Mouse (Mus musculus) heart, embryonic 10.5 days (tissue): ENCODE results near the gene Fblim1. TPM values are rescaled to one million over a fixed set of nuclear protein-coding genes. Genes with fewer than 3 reads are reported as not detected.

Experiments used
- DNase-seq: peaks from one replicate; pipeline ENCODE4 v3.0.0-alpha.2; 2017; ENCODE audit warnings: low spot score
- H3K27ac ChIP-seq: fragments of 300-500 bp; sonication (generic); 2 replicates; pipeline ENCODE4 v1.5.1; 2016; ENCODE audit warnings: mild to moderate bottlenecking
- H3K27me3 ChIP-seq: fragments of 300-500 bp; sonication (generic); 2 replicates; pipeline ENCODE4 v1.6.1; 2016; ENCODE audit warnings: mild to moderate bottlenecking; ENCODE audit not compliant: poor library complexity, insufficient read depth, severe bottlenecking
- H3K36me3 ChIP-seq: fragments of 300-500 bp; sonication (generic); 2 replicates; pipeline ENCODE4 v1.6.1; 2016; ENCODE audit warnings: mild to moderate bottlenecking, moderate library complexity
- H3K4me1 ChIP-seq: fragments of 300-500 bp; sonication (generic); 2 replicates; pipeline ENCODE4 v1.6.1; 2016; ENCODE audit warnings: mild to moderate bottlenecking
- H3K4me3 ChIP-seq: fragments of 300-500 bp; sonication (generic); 2 replicates; pipeline ENCODE4 v1.5.1; 2016; ENCODE audit warnings: mild to moderate bottlenecking, moderate library complexity
- H3K9me3 ChIP-seq: fragments of 300-500 bp; sonication (generic); 2 replicates; pipeline ENCODE4 v1.6.1; 2016; ENCODE audit warnings: mild to moderate bottlenecking, moderate library complexity
- WGBS: fragments of 180-500 bp; shearing (Covaris S2); methylation state at CpG from one replicate; pipeline ENCODE4 v1.1.7; 2016; 5-methylcytosine and 5-hydroxymethylcytosine counted together
- polyA plus RNA-seq: library from polyadenylated mRNA; unstranded; fragments of >200 nt; fragmentation: Nextera tagmentation; extraction: Ambion mirVana; gene quantifications from 2 replicates; pipeline ENCODE4 v1.2.1, GENCODE M21; 2016

The Fblim1 gene
- polyA plus RNA-seq, 1 experiment from 2014 or later = 62.7 TPM

- no peaks in the 10 kb centered on the region for H3K27me3 ChIP-seq
- DNase-seq = no peak
- H3K4me3 ChIP-seq = no peak overlapping the region
- H3K4me1 ChIP-seq = peaks cover 6% of the 10 kb centered on the region
- H3K36me3 ChIP-seq = no peaks in the 10 kb centered on the region
- H3K9me3 ChIP-seq = no peaks in the 10 kb centered on the region
- 35% methylated on average over 2 of the region's 2 CpGs for WGBS
- H3K27ac ChIP-seq = no peak overlapping the region
Observed at GRCm38 (mm10) chr4:141552484-141552883, 53.4 kb downstream of the Fblim1 start.

- WGBS = 25% methylated on average over 9 of the region's 9 CpGs
- Histone ChIP-seq H3K4me3 (peak overlapping the region; percentile 77), H3K27me3 (no peaks in the 10 kb centered on the region), H3K27ac (peak overlapping the region; percentile 98), H3K9me3 (no peaks in the 10 kb centered on the region), H3K4me1 (peaks cover 13% of the 10 kb centered on the region), H3K36me3 (no peaks in the 10 kb centered on the region)
- DNase-seq = no peak
Observed at GRCm38 (mm10) chr4:141547299-141547698, 58.6 kb downstream of the Fblim1 start.

GRCm38 (mm10) chr4:141546334-141547200, 59.3 kb downstream of the Fblim1 start:
- no peaks in the 10 kb centered on the region for H3K27me3 ChIP-seq
- H3K36me3 ChIP-seq = no peaks in the 10 kb centered on the region
- peak overlapping the region; percentile 98 for H3K27ac ChIP-seq
- peak; percentile 93 for DNase-seq
- WGBS = 2% methylated on average over 92 of the region's 98 CpGs
- no peaks in the 10 kb centered on the region for H3K9me3 ChIP-seq
- peaks cover 13% of the 10 kb centered on the region for H3K4me1 ChIP-seq
- peak overlapping the region; percentile 77 for H3K4me3 ChIP-seq

GRCm38 (mm10) chr4:141545743-141546333, 60.1 kb downstream of the Fblim1 start:
- Histone ChIP-seq H3K9me3 (no peaks in the 10 kb centered on the region), H3K27ac (peak overlapping the region; percentile 98), H3K36me3 (no peaks in the 10 kb centered on the region), H3K4me1 (peaks cover 10% of the 10 kb centered on the region), H3K4me3 (peak overlapping the region; percentile 77), H3K27me3 (no peaks in the 10 kb centered on the region)
- WGBS = under 1% methylated on average over 56 of the region's 56 CpGs
- DNase-seq = peak; percentile 100

- Histone ChIP-seq H3K4me3 (peak overlapping the region; percentile 77), H3K9me3 (no peaks in the 10 kb centered on the region), H3K27me3 (no peaks in the 10 kb centered on the region), H3K27ac (peak overlapping the region; percentile 98), H3K4me1 (peaks cover 9% of the 10 kb centered on the region; the same call in 1 of the 2 replicates), H3K36me3 (no peaks in the 10 kb centered on the region)
- WGBS = under 1% methylated on average over 45 of the region's 45 CpGs
- peak; percentile 88 for DNase-seq
Observed at GRCm38 (mm10) chr4:141545071-141545742, 60.7 kb downstream of the Fblim1 start.

GRCm38 (mm10) chr4:141544536-141544935, 61.4 kb downstream of the Fblim1 start:
- WGBS = 43% methylated on average over 2 of the region's 2 CpGs

GRCm38 (mm10) chr4:141543593-141543992, 62.3 kb downstream of the Fblim1 start:
- Histone ChIP-seq H3K9me3 (no peaks in the 10 kb centered on the region), H3K27me3 (no peaks in the 10 kb centered on the region), H3K27ac (no peak overlapping the region), H3K4me3 (no peak overlapping the region), H3K36me3 (no peaks in the 10 kb centered on the region), H3K4me1 (peaks cover 20% of the 10 kb centered on the region)
- WGBS = 69% methylated on average over 3 of the region's 3 CpGs
- no peak for DNase-seq

More at GRCm38 (mm10) chr4:141544536-141544935, 61.4 kb downstream of the Fblim1 start:
- no peaks in the 10 kb centered on the region for H3K36me3 ChIP-seq
- H3K9me3 ChIP-seq = no peaks in the 10 kb centered on the region
- H3K27ac ChIP-seq = peak overlapping the region; percentile 98
- H3K4me3 ChIP-seq = peak overlapping the region; percentile 77
- DNase-seq = no peak
- no peaks in the 10 kb centered on the region for H3K27me3 ChIP-seq
- peaks cover 12% of the 10 kb centered on the region for H3K4me1 ChIP-seq

- Histone ChIP-seq H3K4me1 (peaks cover 18% of the 10 kb centered on the region), H3K9me3 (no peaks in the 10 kb centered on the region), H3K36me3 (no peaks in the 10 kb centered on the region), H3K27ac (no peak overlapping the region), H3K27me3 (no peaks in the 10 kb centered on the region), H3K4me3 (no peak overlapping the region)
- no peak for DNase-seq
- WGBS = 44% methylated on average over 7 of the region's 7 CpGs
Observed at GRCm38 (mm10) chr4:141541851-141542250, 64.0 kb downstream of the Fblim1 start.

- Histone ChIP-seq H3K27me3 (no peaks in the 10 kb centered on the region), H3K4me3 (no peak overlapping the region), H3K4me1 (peaks cover 27% of the 10 kb centered on the region), H3K9me3 (no peaks in the 10 kb centered on the region), H3K27ac (no peak overlapping the region), H3K36me3 (no peaks in the 10 kb centered on the region)
- DNase-seq = no peak
- 66% methylated on average over 3 of the region's 3 CpGs for WGBS
Observed at GRCm38 (mm10) chr4:141540844-141541243, 65.1 kb downstream of the Fblim1 start.

GRCm38 (mm10) chr4:141539213-141539767, 66.6 kb downstream of the Fblim1 start:
- H3K36me3 ChIP-seq = no peaks in the 10 kb centered on the region
- peak overlapping the region; percentile 97 for H3K27ac ChIP-seq
- no peaks in the 10 kb centered on the region for H3K9me3 ChIP-seq
- peaks cover 38% of the 10 kb centered on the region for H3K4me1 ChIP-seq
- 44% methylated on average over 12 of the region's 12 CpGs for WGBS
- DNase-seq = no peak
- peak overlapping the region; percentile 98 for H3K4me3 ChIP-seq
- H3K27me3 ChIP-seq = no peaks in the 10 kb centered on the region

GRCm38 (mm10) chr4:141538408-141539212, 67.3 kb downstream of the Fblim1 start, which contains the start of gene Spen:
Gene Spen (minus strand): TSS chr4:141538597.
- Histone ChIP-seq H3K4me3 (peak within 1 kb of the TSS; percentile 98), H3K27ac (peak within 1 kb of the TSS; percentile 97), H3K4me1 (peaks cover 44% of the 10 kb centered on the region), H3K36me3 (no peaks in the 10 kb centered on the region), H3K27me3 (no peaks in the 10 kb centered on the region), H3K9me3 (no peaks in the 10 kb centered on the region)
- DNase-seq = peak; percentile 96
- WGBS = 6% methylated on average over 87 of the region's 88 CpGs
